In genomic region chr5:138262582-138263240, GRCm38 (mm10) we compare ENCODE assay signal across 1 mouse cellular context.
TF ChIP-seq lines count a peak whose summit lies in the region.

No protein-coding gene starts in this region.

TF ChIP-seq in MEL, 35 proteins besides CTCF, POLR2A, EP300 and RAD21 (continued from another document):
- TF ChIP-seq NRF1 (IDR thresholded peaks at IDR 0.05; ENCODE audit: insufficient read depth, low read depth, low read length, poor library complexity, severe bottlenecking) (no peak), MAFK (IDR thresholded peaks at IDR 0.05; ENCODE audit: borderline replicate concordance, low read depth, low read length) (no peak), POLR2AphosphoS5 (IDR thresholded peaks at IDR 0.05; ENCODE audit: borderline replicate concordance, low read depth, low read length) (no peak), ZNF384 (IDR thresholded peaks at IDR 0.05; ENCODE audit: low read depth, low read length) (no peak), MAX (IDR thresholded peaks at IDR 0.05; ENCODE audit: low read length) (0 out of 2 replicates have a peak, but pooled peaks have one; percentile 17), GABPA (IDR thresholded peaks at IDR 0.05; ENCODE audit: low read depth, low read length) (no peak), TBP (IDR thresholded peaks at IDR 0.05; ENCODE audit: low read depth, low read length) (0 out of 2 replicates have a peak, but pooled peaks have one; percentile 24), ETS1 (IDR thresholded peaks at IDR 0.05; ENCODE audit: low read depth, low read length) (0 out of 2 replicates have a peak, but pooled peaks have one; percentile 4), E2F4 (IDR thresholded peaks at IDR 0.05; ENCODE audit: borderline replicate concordance, low read depth, low read length) (no peak), ZMIZ1 (IDR thresholded peaks at IDR 0.05; ENCODE audit: low read depth, low read length) (peak; percentile 28; the same call in 1 of the 2 replicates)
